In the genomic region with DNA sequence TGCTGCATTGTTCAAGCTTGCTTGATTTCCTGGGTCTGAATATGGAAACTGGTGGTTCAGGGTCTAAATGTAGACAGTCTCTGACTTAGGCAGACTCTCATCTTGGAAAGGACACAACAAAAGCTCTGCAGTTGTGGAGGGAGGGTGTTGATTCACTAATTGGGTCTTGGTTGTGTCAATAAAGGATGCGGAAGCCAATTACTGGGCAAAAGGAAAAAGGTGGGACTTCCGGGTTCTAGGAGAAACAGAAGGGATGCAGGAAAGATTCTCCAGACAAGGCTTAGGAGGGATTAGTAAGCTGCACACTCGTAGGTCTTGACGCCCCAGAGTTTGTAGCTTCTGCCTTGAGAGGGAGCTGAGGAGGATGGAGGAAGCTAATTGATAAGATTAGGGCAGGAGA, we compare ENCODE assay signal across 25 mouse cellular contexts. TPM values are rescaled to one million over a fixed set of nuclear protein-coding genes. Genes with fewer than 3 reads are reported as not detected.
DNase-seq lines count a peak whose midpoint lies in the region; ATAC-seq lines count a peak whose summit lies in the region.
"Had no signal": no experiment of that assay in that cellular context is flagged by ENCODE, and none has a peak within 500 bp of the region (broad histone marks: within the 10 kb centered on the region; RNA-seq: fewer than 3 reads in every experiment).

No protein-coding gene starts in this region.

- no peak overlapping the region for H3K27ac ChIP-seq in forebrain, embryonic 14.5 days (ENCODE audit: low read depth, low read length)
- H3K27ac ChIP-seq in forebrain, embryonic 12.5 days: no peak overlapping the region
- H3K27ac ChIP-seq: heart, embryonic 15.5 days; hindbrain, embryonic 12.5 days; kidney, postnatal 0 days; left cerebral cortex, adult 2 months; neural tube, embryonic 13.5 days; stomach, postnatal 0 days had no signal

- H3K4me3 ChIP-seq in forebrain, embryonic 14.5 days (ENCODE audit: low read depth, low read length): no peak overlapping the region
- H3K4me3 ChIP-seq in forebrain, embryonic 12.5 days (replicated peaks): no peak overlapping the region
- H3K4me3 ChIP-seq: heart, embryonic 15.5 days; hindbrain, embryonic 12.5 days; left cerebral cortex, adult 2 months; neural tube, embryonic 13.5 days had no signal

- H3K4me2 ChIP-seq in forebrain, embryonic 14.5 days (ENCODE audit: low read length): no peak overlapping the region
- H3K4me2 ChIP-seq in forebrain, embryonic 12.5 days: no peak overlapping the region
- H3K4me2 ChIP-seq: heart, embryonic 15.5 days; hindbrain, embryonic 12.5 days; neural tube, embryonic 13.5 days had no signal

- WGBS in forebrain, embryonic 14.5 days: 47% methylated on average over 4 of the region's 4 CpGs
- 50% methylated on average over 4 of the region's 4 CpGs for WGBS in forebrain, embryonic 12.5 days

- ATAC-seq in forebrain, embryonic 14.5 days: no peak
- ATAC-seq in forebrain, embryonic 12.5 days (ENCODE audit: low FRiP score): no peak
- ATAC-seq in activated CD4-positive, CD25-positive, alpha-beta regulatory T cell, adult 4 months: no peak
- ATAC-seq: intestine, embryonic 16.5 days had no signal

- no peaks in the 10 kb centered on the region for H3K4me1 ChIP-seq in forebrain, embryonic 14.5 days (ENCODE audit: control insufficient read depth, insufficient read depth, low read length)
- H3K4me1 ChIP-seq in forebrain, embryonic 12.5 days: no peaks in the 10 kb centered on the region
- H3K4me1 ChIP-seq: heart, embryonic 15.5 days; hindbrain, embryonic 12.5 days; neural tube, embryonic 13.5 days had no signal

- no peaks in the 10 kb centered on the region for H3K27me3 ChIP-seq in forebrain, embryonic 14.5 days (replicated peaks; ENCODE audit: control insufficient read depth, insufficient read depth, low read length)
- H3K27me3 ChIP-seq in forebrain, embryonic 12.5 days: no peaks in the 10 kb centered on the region
- H3K27me3 ChIP-seq: heart, embryonic 15.5 days; hindbrain, embryonic 12.5 days; neural tube, embryonic 13.5 days had no signal

- H3K9ac ChIP-seq in forebrain, embryonic 14.5 days (ENCODE audit: low read length): no peak overlapping the region
- H3K9ac ChIP-seq in forebrain, embryonic 12.5 days: no peak overlapping the region
- H3K9ac ChIP-seq: heart, embryonic 15.5 days; hindbrain, embryonic 12.5 days; neural tube, embryonic 13.5 days had no signal

- peak; percentile 43 for DNase-seq in forebrain, embryonic 14.5 days (ENCODE audit: low spot score)
- DNase-seq in left cerebral cortex, adult 9 months (ENCODE audit: low spot score in 2 of 2): peak; percentile 29 to 35
- no peak for DNase-seq in left cerebral cortex, adult 18-20 months (ENCODE audit: low spot score in 2 of 2)
- DNase-seq in 3134 (ENCODE audit: extremely low read depth, insufficient read length, low spot score) (peak; percentile 12), ZHBTc4 (ENCODE audit: low read depth, low spot score) (peak; percentile 49)
- DNase-seq in urinary bladder, adult 2 months (ENCODE audit: low spot score): no peak
- DNase-seq: adrenal gland, postnatal 14 days; thymus, postnatal 36 days had no signal

- no peaks in the 10 kb centered on the region for H3K9me3 ChIP-seq in forebrain, embryonic 14.5 days (replicated peaks; ENCODE audit: control insufficient read depth, low read length)
- H3K9me3 ChIP-seq in forebrain, embryonic 12.5 days: no peaks in the 10 kb centered on the region
- H3K9me3 ChIP-seq: G1E; heart, embryonic 15.5 days; hindbrain, embryonic 12.5 days; neural tube, embryonic 13.5 days had no signal

- H3K36me3 ChIP-seq in forebrain, embryonic 14.5 days (ENCODE audit: control insufficient read depth, insufficient read depth, low read length): no peaks in the 10 kb centered on the region
- H3K36me3 ChIP-seq in forebrain, embryonic 12.5 days (replicated peaks): no peaks in the 10 kb centered on the region
- H3K36me3 ChIP-seq: G1E; heart, embryonic 15.5 days; hindbrain, embryonic 12.5 days; neural tube, embryonic 13.5 days had no signal

RNA-seq across cellular contexts. Expression of gene Ccdc175, which starts 26.4 kb away (rescaled TPM):
- not detected in 2 replicates for polyA plus RNA-seq in forebrain, embryonic 14.5 days (2014; fragmentation: Nextera tagmentation; extraction: Ambion mirVana)
- 0.09 TPM in 1 of 2 replicates, not detected in the other for polyA plus RNA-seq in forebrain, embryonic 12.5 days (2016; fragmentation: Nextera tagmentation; extraction: Ambion mirVana)
- not detected for total RNA-seq in left cerebral cortex, adult 18-20 months (2021)
- not detected in 2 replicates for polyA plus RNA-seq in urinary bladder, adult 2 months (2012; rRNA removed)
- polyA plus RNA-seq in activated CD4-positive, CD25-positive, alpha-beta regulatory T cell, adult 4 months (2017; shearing (Covaris generic)): not detected
- total RNA-seq: adrenal gland, postnatal 14 days; G1E; gastrocnemius, postnatal 4 days; left cerebral cortex, adult 2 months; megakaryocyte progenitor cell, adult 5-6 weeks had no signal
- polyA plus RNA-seq: C2C12; embryonic facial prominence, embryonic 11.5 days; G1E; heart, embryonic 15.5 days; hindbrain, embryonic 12.5 days; intestine, embryonic 16.5 days; limb, embryonic 14.5 days; liver, embryonic 16.5 days; neural tube, embryonic 13.5 days; spleen, adult 2 months; stomach, postnatal 0 days had no signal

Comparison
In these comparisons a context has a peak if more than half of its experiments do, and no peak if none do; other contexts are left out.
1. DNase-seq: peak in forebrain, embryonic 14.5 days (single experiment), left cerebral cortex, adult 9 months (2 of 2), 3134 (single experiment) and ZHBTc4 (single experiment); none in left cerebral cortex, adult 18-20 months (0 of 2) and urinary bladder, adult 2 months (single experiment).